Mouse (Mus musculus) CD8-positive naive resting alpha-beta T cell, adult 2 months (primary cell): ENCODE data around the gene Slc25a28.
A peak's percentile ranks its signal among the peaks of the same experiment; 100 is the strongest.

Source experiments
- DNase-seq, 2 experiments: peaks; one replicate each; pipeline ENCODE4 v3.0.0; 2022; ENCODE audit warnings: low read depth in 2 of 2, low spot score in 2 of 2

Slc25a28 gene

DNA sequence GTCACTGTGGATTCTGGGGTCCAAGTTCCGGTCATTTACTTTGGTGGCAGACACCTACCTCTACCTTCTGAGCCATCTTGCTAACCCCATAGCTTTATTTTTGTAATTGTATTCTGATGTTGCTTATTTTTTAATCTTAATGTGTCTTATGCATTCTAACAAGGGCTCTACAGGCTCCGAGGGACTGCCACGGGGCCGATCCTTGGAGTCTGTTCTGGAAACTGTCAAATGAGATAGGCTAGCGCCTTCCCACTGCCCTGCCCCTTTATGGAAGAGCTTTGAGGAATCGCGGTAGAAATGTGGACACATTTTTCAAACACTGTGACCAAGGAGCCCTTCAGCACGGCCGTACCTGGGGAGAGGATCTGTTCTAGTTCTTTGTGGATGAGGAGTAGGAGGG is 31.8 kb downstream of the Slc25a28 start:
- DNase-seq, result no peak

GRCm38 (mm10) chr19:43641833-43642232 is 32.8 kb downstream of the Slc25a28 start:
- DNase-seq, result no peak

GRCm38 (mm10) chr19:43630466-43631251 is 44.0 kb downstream of the Slc25a28 start:
- peak; percentile 64 to 74 for DNase-seq

- no peak for DNase-seq
These were observed 45.6 kb downstream of the Slc25a28 start for GRCm38 (mm10) chr19:43629088-43629487.

GRCm38 (mm10) chr19:43627345-43627744 is 47.3 kb downstream of the Slc25a28 start:
- DNase-seq, result no peak

- DNase-seq, result no peak
These were observed 48.5 kb downstream of the Slc25a28 start for GRCm38 (mm10) chr19:43626160-43626559.

DNA sequence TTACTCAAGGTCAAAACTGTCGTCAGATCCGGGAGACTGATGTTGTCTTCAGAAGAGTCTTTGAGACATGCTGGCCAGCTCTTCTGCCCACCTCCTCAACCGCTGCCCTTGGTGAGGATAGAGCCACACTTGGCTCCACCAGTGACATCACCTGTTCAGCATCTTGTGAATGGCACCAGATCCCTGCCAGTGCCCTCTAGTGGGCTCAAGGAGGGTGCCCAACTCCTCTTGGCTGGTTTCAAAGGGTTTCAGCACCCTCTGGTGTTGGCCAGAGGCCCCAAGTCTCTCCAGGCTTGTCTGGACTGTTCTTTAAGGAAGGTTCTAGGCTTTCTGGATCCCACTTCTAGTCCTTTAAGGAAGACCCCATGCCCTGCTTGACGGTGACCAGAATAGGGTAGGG is 50.8 kb downstream of the Slc25a28 start:
- DNase-seq, result peak; percentile 28 to 33

GRCm38 (mm10) chr19:43619916-43620479 is 54.7 kb downstream of the Slc25a28 start:
- DNase-seq, result no peak

GRCm38 (mm10) chr19:43618505-43619030 is 56.1 kb downstream of the Slc25a28 start:
- no peak for DNase-seq

- DNase-seq, result no peak
These were observed 56.8 kb downstream of the Slc25a28 start for GRCm38 (mm10) chr19:43617761-43618349.

GRCm38 (mm10) chr19:43616889-43617288 is 57.8 kb downstream of the Slc25a28 start:
- DNase-seq, result no peak

DNA sequence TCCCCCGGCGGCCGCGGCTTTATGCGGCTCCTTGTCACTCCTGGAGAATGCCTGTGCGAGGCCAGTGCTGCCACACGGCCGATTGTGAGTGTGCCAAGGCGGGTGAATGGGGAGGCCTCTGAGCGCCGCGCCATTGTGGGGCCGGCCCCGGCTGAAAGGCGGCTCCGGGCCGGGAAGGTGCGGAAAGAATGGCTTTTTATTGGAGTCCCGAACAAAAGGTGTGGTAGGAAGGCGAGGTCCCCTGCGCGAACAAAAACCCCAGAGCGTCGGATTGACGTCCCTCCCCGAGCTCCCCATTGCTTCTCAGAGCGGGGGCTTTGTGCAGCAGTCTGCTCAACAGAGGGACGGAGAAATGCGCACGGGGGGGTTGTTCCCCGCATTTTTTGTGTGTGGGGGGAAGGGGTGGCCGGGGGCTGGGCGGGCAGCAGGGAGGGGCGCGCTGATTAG is 58.2 kb downstream of the Slc25a28 start:
- DNase-seq, result no peak

DNA sequence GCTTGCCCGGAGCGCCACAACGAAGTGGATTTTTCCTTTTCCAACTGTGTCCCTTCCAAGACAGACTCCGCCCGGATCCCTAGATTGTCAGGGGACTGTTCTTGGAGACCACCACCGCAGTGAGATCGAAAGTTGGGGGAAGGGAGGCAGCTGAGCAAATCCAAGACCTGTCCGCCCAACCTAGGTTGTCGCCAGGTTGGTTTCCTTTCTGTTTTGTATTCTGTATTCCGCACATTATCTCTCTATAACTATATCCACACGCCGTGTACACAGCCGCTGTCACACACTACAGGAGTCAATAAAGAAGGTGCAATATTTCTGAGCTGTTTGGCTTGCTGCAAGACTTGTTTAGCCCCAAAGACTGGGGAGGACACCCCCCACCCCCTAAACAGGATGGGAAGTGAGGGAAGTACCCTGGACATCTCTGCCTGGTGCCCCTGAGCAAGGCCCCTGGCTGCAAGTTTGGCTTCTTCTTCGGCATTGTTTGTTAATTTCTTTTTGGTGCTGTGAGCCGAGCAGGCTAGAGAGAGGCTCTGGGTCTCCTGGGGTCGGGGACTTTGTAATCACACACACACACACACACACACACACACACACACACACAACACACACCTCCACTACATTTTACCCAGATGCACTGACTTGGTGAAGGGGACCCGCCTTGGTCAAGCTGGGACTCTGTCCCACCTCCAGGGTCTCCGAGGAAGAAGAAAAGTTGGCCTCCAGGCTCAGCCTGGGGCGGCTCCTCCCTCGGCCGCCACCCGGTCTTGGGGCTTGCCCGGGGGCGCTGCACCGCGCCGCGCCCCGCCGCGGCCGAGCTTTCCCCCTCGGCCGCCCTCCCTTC is 58.9 kb downstream of the Slc25a28 start:
- DNase-seq, result no peak

DNA sequence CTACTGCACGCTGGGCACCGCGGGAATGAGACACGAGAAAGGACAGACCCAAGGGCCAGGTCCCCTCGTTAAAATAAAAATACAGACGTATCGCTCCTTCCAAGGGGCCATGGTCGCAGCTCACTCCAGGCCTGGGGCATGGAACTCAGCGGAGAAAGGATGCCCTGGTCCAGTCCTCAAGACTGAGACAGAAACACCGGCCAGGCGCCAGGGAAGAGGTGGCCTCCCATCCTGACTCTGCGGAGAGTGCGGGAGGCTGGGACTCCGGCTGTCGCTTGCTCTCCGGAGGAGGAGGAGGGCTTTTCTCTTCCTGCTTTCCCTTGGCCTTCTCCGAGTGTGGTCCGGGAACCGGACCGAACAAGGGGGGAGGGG is 59.6 kb downstream of the Slc25a28 start:
- DNase-seq, result no peak

- DNase-seq, result no peak
These were observed 60.2 kb downstream of the Slc25a28 start for GRCm38 (mm10) chr19:43614341-43615073.
